Mouse (Mus musculus): ENCODE results near the gene Tmc6.
A peak's percentile ranks its signal among the peaks of the same experiment; 100 is the strongest.
"Not testable (repeated sequence)": the region's sequence is repeated elsewhere in the genome, so short reads cannot be mapped to it uniquely, and the experiment has no call there.

Gene Tmc6

DNA sequence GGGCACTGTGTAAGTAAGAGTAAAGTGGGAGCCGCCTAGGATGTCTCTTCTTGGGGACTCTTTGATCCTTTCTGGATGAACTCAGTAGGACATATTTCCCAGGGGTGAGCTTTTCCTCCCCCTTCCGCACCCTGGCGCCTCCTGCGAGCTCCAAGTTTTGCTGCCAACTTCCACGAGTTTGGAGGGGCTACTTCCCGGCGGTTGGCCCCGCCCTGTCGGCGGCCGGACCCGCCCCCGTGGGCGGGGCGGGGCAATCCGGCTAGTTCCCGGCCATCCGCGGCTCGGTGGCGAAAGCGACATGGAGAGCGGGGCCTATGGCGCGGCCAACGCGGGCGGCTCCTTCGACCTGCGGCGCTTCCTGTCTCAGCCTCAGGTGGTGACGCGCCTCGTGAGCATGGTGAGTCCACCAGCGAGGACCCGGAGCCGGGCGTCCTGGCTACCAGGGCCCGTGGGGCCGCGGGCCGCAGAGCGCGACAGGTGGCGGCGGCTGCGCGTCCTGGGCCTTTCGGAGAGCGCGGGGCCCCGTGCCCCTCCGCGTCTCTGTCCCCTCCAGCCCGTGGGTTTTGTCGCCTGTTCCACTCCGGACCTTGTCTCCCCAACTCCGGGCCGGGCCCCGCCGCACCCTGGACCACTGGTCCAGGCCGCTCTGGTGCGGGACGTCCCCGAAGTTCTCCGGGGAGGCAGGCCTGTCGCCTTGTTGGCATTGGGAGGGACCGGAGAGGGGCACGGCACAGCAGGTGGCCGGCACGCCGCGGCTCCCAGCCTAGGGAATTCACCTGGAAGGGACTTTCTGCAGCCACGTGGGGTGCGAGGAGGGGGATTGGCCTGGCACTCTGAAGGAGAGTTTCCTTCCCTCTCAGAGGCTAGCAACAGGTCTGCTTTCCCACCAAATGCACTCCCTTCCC is 27.7 kb upstream of the Tmc6 start, which contains the start of the genes Gm20708 and Syngr2:
Gm20708 (plus strand) TSS at position 262 of the 905 bp plus-strand sequence.
Syngr2 (plus strand) TSS at position 262 of the 905 bp plus-strand sequence.
- DNase-seq = peak; percentile 57 to 75

GRCm38 (mm10) chr11:117806781-117807180 is 24.8 kb upstream of the Tmc6 start:
- no peak for DNase-seq

- no peak for DNase-seq
These were observed 21.2 kb upstream of the Tmc6 start for GRCm38 (mm10) chr11:117803166-117803688.

- no peak for DNase-seq
These were observed 19.7 kb upstream of the Tmc6 start for GRCm38 (mm10) chr11:117801650-117802049.

GRCm38 (mm10) chr11:117800038-117800437 is 18.0 kb upstream of the Tmc6 start:
- no peak for DNase-seq

DNA sequence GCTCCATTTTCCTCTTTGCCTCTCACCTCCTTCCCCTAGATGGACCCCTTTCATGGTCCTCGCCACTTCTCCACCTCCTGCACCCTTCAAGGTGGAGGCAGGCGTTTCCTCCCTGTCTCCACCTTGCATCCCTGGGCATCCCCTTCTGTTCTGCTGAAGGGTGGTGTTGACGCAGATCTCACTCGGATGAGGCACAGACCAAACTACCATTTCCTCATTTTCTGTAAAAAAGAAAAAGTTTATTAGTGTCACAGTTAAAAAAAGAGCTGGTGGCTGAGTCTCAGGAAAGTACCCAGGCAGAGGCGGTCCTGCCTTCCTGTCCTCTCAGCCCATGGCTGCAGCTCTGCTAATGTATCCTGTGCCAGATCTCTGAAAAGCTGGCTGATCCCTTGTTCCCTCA is 17.2 kb upstream of the Tmc6 start:
- no peak for DNase-seq

DNA sequence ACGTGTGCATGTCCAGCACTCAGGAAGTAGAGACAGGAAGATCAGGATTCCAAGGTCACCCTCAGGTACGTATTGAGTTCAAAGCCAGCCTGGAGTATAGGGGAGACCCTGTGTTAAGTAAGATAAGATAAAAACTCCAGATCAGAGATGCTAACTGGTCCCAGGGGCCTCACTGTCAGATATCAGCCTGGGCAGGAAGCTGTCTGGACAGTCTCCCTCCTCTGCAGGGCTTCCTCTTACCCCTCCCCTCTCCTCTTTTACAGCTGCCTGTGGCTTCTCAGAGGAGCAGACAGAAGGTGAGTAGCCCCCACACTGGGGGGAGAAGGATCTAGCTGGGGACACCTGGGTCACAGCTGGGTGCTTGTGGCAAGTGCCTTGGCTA is 16.2 kb upstream of the Tmc6 start:
- DNase-seq = no peak

DNA sequence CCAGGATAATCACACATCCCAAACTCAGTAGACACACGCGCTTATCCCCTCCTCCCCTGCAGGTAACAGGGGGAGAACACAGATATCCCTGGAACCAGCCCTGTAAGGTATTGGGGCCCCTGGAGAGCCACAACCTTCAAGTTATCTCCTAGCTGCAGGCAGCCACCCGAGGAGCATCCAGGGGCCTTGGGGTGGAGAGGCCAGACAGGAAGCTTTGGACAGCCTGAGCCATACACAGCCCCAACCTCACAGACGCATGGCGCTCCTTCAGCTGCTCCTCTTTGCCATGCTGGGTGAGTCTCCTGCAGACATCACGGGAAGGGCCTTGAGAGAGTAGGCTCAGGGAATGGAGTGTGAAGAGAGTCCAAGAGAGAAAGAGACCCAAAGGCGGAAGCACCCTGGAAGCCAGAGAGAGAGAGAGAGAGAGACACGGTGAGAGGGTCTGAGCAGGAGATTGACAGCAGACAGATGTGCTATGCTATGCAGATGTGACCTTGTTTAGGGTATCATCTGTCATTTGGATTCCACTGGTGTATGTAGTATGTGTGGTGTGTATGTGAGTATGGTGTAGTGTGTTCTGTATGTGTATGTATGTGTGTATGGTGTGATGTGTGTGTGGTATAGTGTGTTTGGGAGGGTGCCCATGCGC is 15.6 kb upstream of the Tmc6 start, which contains the start of gene 6030468B19Rik:
6030468B19Rik (plus strand) TSS at position 150 of the 649 bp plus-strand sequence.
- no peak for DNase-seq

DNA sequence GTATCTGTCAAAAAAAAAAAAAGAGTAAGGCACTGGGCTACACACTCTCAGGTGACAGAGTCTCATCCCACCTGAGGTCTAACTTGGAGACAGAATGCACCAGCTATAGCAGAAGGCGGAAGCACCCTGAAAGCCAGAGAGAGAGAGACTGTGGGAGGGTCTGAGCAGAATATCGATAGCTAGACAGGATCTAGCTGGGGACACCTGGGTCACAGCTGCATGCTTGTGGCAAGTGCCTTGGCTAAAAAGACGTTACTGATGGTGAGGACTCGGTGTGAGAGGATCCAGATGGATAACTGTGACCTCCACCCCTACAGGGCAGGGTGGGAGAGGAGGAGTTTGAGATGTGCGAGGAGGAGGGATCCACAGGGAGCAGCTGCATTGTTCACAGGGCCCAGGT is 15.0 kb upstream of the Tmc6 start:
- DNase-seq = no peak

- DNase-seq = no peak
These were observed 12.1 kb upstream of the Tmc6 start for GRCm38 (mm10) chr11:117794035-117794551.

- DNase-seq = peak; percentile 86 to 93
These were observed 10.4 kb upstream of the Tmc6 start for GRCm38 (mm10) chr11:117792281-117792888.

- DNase-seq = no peak
These were observed 9.4 kb upstream of the Tmc6 start for GRCm38 (mm10) chr11:117791441-117791761.

DNA sequence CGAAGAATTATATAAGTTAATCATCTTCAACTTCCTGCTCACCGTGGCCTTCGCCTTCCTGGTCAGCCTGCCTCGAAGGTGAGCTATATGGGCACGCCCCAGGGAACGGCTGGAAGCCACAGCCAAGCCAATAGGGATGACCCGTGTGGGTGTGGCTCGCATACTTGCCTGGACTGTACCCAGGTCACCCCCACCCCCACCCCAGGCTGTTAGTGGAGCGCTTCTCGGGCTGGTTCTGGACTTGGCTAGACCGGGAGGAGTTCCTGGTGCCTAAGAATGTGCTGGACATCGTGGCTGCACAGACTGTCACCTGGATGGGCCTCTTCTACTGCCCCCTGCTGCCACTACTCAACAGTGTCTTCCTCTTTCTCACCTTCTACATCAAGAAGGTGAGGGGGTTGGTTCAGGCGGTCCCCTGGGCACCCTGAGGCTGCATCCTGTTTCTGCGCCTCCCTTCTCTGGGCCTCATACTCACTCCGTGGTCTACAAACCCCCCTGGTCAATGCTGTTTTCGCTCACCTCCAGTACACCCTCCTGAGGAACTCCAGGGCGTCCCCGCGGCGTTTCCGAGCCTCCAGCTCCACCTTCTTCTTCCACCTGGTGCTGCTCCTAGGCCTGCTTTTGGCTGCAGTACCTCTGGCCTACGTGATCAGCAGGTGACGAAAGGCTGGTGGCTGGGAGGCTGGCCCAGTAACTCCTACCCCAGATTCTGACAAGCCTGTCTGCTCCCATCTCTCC is 8.9 kb upstream of the Tmc6 start:
- DNase-seq = peak in 1 of 2 experiments; percentile 46

DNA sequence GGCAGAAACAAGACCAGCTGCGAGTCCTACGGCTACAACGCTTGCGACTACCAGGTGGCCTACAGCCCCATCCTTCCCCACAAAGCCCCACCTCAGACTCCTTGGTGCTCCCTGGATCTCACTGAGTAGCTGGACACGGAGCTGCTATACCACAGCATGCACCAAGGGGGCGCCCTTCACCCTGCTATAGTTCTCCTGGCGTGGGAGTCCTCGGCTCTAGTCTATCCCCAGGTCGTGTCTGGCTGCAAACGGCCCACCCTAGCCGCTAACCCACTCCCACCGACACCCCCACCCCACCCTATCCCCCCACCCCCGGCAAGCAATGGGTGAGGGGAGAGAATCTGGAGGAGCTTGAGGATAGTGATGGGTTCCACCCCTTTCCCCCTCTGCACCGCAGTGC is 8.3 kb upstream of the Tmc6 start:
- peak; percentile 64 to 71 for DNase-seq

- DNase-seq = not testable (repeated sequence)
These were observed 6.5 kb upstream of the Tmc6 start for GRCm38 (mm10) chr11:117788481-117788880.

- peak in 1 of 2 experiments; percentile 82 for DNase-seq
These were observed 4.3 kb upstream of the Tmc6 start for GRCm38 (mm10) chr11:117786294-117786693.

GRCm38 (mm10) chr11:117783683-117784309 is 1.8 kb upstream of the Tmc6 start:
- peak in 1 of 2 experiments; percentile 56 for DNase-seq

- peak in 1 of 2 experiments; percentile 45 for DNase-seq
These were observed 1.1 kb upstream of the Tmc6 start for GRCm38 (mm10) chr11:117783089-117783488.

DNA sequence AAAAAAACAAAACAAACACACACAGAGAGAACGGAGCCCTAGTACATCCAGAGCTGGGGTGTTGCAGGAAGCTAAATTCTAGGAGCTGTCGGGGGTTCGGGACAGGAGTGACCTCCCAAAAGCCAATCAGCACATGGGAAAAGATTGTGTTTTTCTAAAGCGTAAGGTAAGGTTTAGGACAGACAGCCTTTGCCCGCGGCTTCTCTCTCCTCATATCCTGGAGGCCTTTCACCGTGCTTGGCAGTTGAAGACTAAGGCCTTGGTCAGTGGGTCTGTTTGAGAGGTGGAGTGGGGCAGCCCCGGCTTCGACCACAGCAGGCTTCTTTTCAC is 672 bp upstream of the Tmc6 start:
- no peak for DNase-seq

DNA sequence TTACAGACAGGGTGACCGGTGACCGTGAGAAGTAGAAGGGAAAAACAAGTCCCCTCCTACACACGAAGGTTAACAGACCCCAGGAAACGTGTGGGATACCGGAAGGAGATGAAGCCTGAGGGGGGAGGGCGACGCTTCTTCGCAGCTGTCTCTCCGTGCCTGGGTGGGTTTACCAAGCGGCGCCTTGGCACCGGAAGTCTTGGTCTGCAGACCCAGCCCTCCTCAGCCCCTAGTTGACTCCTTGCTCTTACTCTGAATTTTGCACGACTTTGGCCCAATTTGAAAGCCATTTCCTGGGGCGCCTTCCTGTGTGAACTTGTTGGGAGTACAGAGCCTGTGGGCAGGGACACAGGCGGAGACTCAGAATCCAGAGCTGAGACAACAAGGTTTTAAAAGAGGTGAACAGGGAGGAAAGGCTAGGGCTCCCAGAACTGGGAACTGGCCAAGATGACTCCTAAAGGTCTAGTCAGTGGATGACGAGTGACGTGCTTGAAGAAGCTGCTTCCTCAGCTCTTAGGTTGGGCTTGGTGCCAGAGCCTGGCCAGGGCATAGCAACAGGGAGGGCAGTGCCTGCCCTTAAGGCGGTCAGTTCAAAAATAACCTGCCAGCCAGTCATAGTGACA is 688 bp downstream of the Tmc6 start:
- DNase-seq = peak; percentile 86 to 87

- DNase-seq = peak; percentile 96
These were observed 1.4 kb downstream of the Tmc6 start for GRCm38 (mm10) chr11:117780582-117781111.
